Mouse (Mus musculus) yolk sac, embryonic 10.5 days (tissue): ENCODE results near the gene Zbtb46.

Experiments used
- DNase-seq: peaks from one replicate; pipeline ENCODE4 v3.0.0-alpha.2; 2017; ENCODE audit warnings: low spot score

Zbtb46 gene

GRCm38 (mm10) chr2:181401497-181401896 lies 57.7 kb downstream of the Zbtb46 start:
- no peak for DNase-seq

- DNase-seq, result no peak
These were observed 61.9 kb downstream of the Zbtb46 start for GRCm38 (mm10) chr2:181397207-181397761.

- no peak for DNase-seq
These were observed 65.1 kb downstream of the Zbtb46 start for GRCm38 (mm10) chr2:181394086-181394485.

- DNase-seq, result peak; percentile 56
These were observed 66.5 kb downstream of the Zbtb46 start for GRCm38 (mm10) chr2:181392600-181393213.

GRCm38 (mm10) chr2:181391541-181391940 lies 67.7 kb downstream of the Zbtb46 start:
- no peak for DNase-seq

GRCm38 (mm10) chr2:181391022-181391421 lies 68.2 kb downstream of the Zbtb46 start:
- DNase-seq, result no peak

- peak; percentile 26 for DNase-seq
These were observed 68.9 kb downstream of the Zbtb46 start for GRCm38 (mm10) chr2:181390136-181390870.

- DNase-seq, result no peak
These were observed 72.5 kb downstream of the Zbtb46 start for GRCm38 (mm10) chr2:181386663-181387210.

GRCm38 (mm10) chr2:181385885-181386284 lies 73.3 kb downstream of the Zbtb46 start:
- no peak for DNase-seq

- DNase-seq, result no peak
These were observed 74.3 kb downstream of the Zbtb46 start for GRCm38 (mm10) chr2:181384919-181385391.

GRCm38 (mm10) chr2:181384463-181384862 lies 74.8 kb downstream of the Zbtb46 start:
- no peak for DNase-seq

- no peak for DNase-seq
These were observed 77.5 kb downstream of the Zbtb46 start for GRCm38 (mm10) chr2:181381631-181382306.

GRCm38 (mm10) chr2:181381107-181381506 lies 78.1 kb downstream of the Zbtb46 start:
- no peak for DNase-seq

- no peak for DNase-seq
These were observed 79.0 kb downstream of the Zbtb46 start for GRCm38 (mm10) chr2:181380251-181380650.

- no peak for DNase-seq
These were observed 79.4 kb downstream of the Zbtb46 start, which contains the start of gene Lime1 for GRCm38 (mm10) chr2:181379778-181380177. TSS of gene Lime1 (plus strand) at chr2:181380078.

- DNase-seq, result no peak
These were observed 80.5 kb downstream of the Zbtb46 start for GRCm38 (mm10) chr2:181378701-181379100.

- no peak for DNase-seq
These were observed 82.0 kb downstream of the Zbtb46 start for GRCm38 (mm10) chr2:181377230-181377629.

- no peak for DNase-seq
These were observed 83.4 kb downstream of the Zbtb46 start for GRCm38 (mm10) chr2:181375787-181376186.

- DNase-seq, result no peak
These were observed 89.2 kb downstream of the Zbtb46 start for GRCm38 (mm10) chr2:181370001-181370400.

- no peak for DNase-seq
These were observed 93.6 kb downstream of the Zbtb46 start for GRCm38 (mm10) chr2:181365655-181366075.

- DNase-seq, result peak; percentile 91
These were observed 94.2 kb downstream of the Zbtb46 start, which contains the start of the genes Zgpat and Arfrp1 for GRCm38 (mm10) chr2:181364860-181365596. TSS of gene Zgpat (plus strand) at chr2:181364928. TSS of gene Arfrp1 (minus strand) at chr2:181365404.
